Mouse (Mus musculus): ENCODE measurements at regions not wholly inside any gene's neighbourhood (a gene's known extent, or its start where the extent isn't known, plus 50 kb on each side); places are given as distances from the start of the nearest gene placed in this dataset.

DNA sequence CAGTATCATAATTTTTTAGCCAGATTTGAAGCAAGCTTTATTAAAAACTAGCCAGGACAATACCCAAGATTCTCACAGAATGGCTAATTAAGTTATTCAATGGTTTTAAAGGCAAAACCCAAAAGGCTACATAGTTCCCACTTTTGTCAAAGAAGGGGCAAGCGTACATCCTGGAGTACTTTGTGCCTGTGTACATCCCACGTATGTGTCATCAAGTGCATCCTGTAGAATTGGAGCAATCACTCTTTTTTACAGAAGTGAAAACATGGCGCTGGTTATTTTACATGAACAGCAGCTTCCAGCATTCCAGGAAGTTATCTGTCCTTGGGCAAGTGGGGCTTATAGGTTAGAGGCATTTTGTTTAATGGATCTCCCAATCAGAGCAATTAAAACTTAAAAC, 119.0 kb upstream of the Htr2a start:
- Histone ChIP-seq H3K4me1 (replicated peaks; ENCODE audit: control insufficient read depth, insufficient read depth, low read length) (no peaks in the 10 kb centered on the region), H3K4me2 (replicated peaks; ENCODE audit: low read depth) (no peak overlapping the region), H3K36me3 (ENCODE audit: control insufficient read depth, insufficient read depth) (no peaks in the 10 kb centered on the region), H3K9ac (ENCODE audit: low read depth, low read length) (no peak overlapping the region), H3K9me3 (ENCODE audit: control insufficient read depth) (no peaks in the 10 kb centered on the region), H3K27me3 (replicated peaks; ENCODE audit: control insufficient read depth, insufficient read depth, low read length) (no peaks in the 10 kb centered on the region), H3K4me3 (ENCODE audit: low read depth, low read length) (no peak overlapping the region), H3K27ac (ENCODE audit: low read depth, low read length) (no peak overlapping the region)
- no peak for TF ChIP-seq CTCF (IDR thresholded peaks at IDR 0.05; ENCODE audit: low read depth)
- ATAC-seq = no peak
- WGBS = 86% methylated on average over 3 of the region's 3 CpGs

DNA sequence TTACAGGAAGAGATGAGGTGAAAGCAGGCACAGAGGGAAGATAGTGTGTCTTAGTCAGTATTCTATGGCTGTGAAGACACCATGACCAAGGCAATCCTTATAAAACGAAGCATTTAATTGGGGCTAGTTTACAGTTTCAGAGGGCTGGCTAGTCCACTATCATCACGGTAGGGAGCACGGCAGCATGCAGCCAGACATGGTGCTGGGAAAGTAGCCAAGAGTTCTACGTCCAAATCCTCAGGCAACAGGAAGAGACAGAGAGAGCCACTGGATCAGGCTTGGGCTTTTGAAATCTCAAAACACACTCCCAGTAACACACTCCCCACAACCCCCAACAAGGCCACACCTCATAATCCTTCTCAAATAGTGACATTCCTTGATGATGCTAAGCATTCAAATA, 113.4 kb upstream of the Htr2a start:
- H3K27me3 ChIP-seq (replicated peaks; ENCODE audit: control insufficient read depth, insufficient read depth, low read length) = no peaks in the 10 kb centered on the region
- H3K4me2 ChIP-seq (replicated peaks; ENCODE audit: low read depth) = no peak overlapping the region
- H3K27ac ChIP-seq (ENCODE audit: low read depth, low read length) = no peak overlapping the region
- H3K9me3 ChIP-seq (ENCODE audit: control insufficient read depth) = no peaks in the 10 kb centered on the region
- H3K4me3 ChIP-seq (ENCODE audit: low read depth, low read length) = no peak overlapping the region
- H3K36me3 ChIP-seq (ENCODE audit: control insufficient read depth, insufficient read depth) = no peaks in the 10 kb centered on the region
- TF ChIP-seq CTCF (IDR thresholded peaks at IDR 0.05; ENCODE audit: low read depth) = no peak
- no peak for ATAC-seq
- H3K9ac ChIP-seq (ENCODE audit: low read depth, low read length) = no peak overlapping the region
- 72% methylated on average over 4 of the region's 4 CpGs for WGBS
- no peaks in the 10 kb centered on the region for H3K4me1 ChIP-seq (replicated peaks; ENCODE audit: control insufficient read depth, insufficient read depth, low read length)

DNA sequence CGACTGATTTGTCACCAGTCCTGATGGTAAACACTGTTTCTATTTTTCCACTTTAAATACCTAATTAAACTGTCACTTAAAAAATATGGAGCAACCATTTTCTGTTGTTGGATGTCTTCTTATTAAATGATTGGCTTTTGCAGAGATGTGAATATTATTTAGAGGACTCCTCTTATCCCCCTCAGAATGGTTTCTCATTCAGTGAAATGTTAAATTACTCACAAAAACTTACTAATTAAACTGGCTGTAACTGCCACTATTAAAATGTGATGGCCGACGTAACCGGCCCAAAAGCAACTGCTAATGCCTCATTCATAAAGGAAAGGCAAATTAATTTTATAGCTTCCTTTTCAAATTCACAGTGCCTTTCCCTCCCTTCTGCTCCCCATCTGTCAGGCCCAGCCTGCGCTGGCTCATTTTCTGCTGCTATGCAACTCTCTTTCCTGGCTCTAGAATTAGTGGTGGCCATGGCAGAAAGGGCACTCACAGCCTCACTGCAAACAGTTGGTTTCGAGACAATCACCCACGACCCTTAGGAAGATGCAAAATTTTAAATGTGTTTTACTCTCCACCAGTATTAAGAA, 111.2 kb upstream of the Htr2a start:
- 88% methylated on average over 7 of the region's 7 CpGs for WGBS
- H3K9ac ChIP-seq (ENCODE audit: low read depth, low read length) = no peak overlapping the region
- ATAC-seq = no peak
- H3K36me3 ChIP-seq (ENCODE audit: control insufficient read depth, insufficient read depth) = no peaks in the 10 kb centered on the region
- no peak overlapping the region for H3K4me3 ChIP-seq (ENCODE audit: low read depth, low read length)
- no peaks in the 10 kb centered on the region for H3K27me3 ChIP-seq (replicated peaks; ENCODE audit: control insufficient read depth, insufficient read depth, low read length)
- H3K9me3 ChIP-seq (ENCODE audit: control insufficient read depth) = no peaks in the 10 kb centered on the region
- no peaks in the 10 kb centered on the region for H3K4me1 ChIP-seq (replicated peaks; ENCODE audit: control insufficient read depth, insufficient read depth, low read length)
- no peak overlapping the region for H3K27ac ChIP-seq (ENCODE audit: low read depth, low read length)
- no peak for TF ChIP-seq CTCF (IDR thresholded peaks at IDR 0.05; ENCODE audit: low read depth)
- H3K4me2 ChIP-seq (replicated peaks; ENCODE audit: low read depth) = no peak overlapping the region

DNA sequence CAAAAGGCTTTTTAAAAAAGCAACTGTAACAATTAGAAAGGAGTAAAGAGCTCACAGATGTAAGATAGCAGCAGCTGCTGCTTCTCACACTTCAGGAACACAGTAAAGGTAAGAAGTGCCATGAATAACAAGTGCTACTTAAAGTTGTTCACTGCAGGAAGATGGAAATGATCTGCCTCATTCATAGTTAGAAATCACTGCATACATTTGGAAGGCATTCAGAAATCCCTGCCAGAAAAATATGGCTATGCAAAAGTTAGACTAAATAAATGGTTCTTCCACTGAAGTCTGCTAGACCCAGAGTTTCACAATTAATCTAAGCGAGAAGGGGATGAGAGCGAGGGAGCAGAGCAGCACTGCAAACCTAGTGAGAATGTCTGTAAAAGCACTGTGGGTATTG, 102.5 kb upstream of the Htr2a start:
- no peaks in the 10 kb centered on the region for H3K4me1 ChIP-seq (replicated peaks; ENCODE audit: control insufficient read depth, insufficient read depth, low read length)
- 62% methylated on average over 2 of the region's 2 CpGs for WGBS
- H3K36me3 ChIP-seq (ENCODE audit: control insufficient read depth, insufficient read depth) = no peaks in the 10 kb centered on the region
- ATAC-seq = no peak
- H3K9ac ChIP-seq (ENCODE audit: low read depth, low read length) = no peak overlapping the region
- no peak for TF ChIP-seq CTCF (IDR thresholded peaks at IDR 0.05; ENCODE audit: low read depth)
- H3K27me3 ChIP-seq (replicated peaks; ENCODE audit: control insufficient read depth, insufficient read depth, low read length) = no peaks in the 10 kb centered on the region
- no peak overlapping the region for H3K4me2 ChIP-seq (replicated peaks; ENCODE audit: low read depth)
- no peak overlapping the region for H3K27ac ChIP-seq (ENCODE audit: low read depth, low read length)
- H3K9me3 ChIP-seq (ENCODE audit: control insufficient read depth) = no peaks in the 10 kb centered on the region
- no peak overlapping the region for H3K4me3 ChIP-seq (ENCODE audit: low read depth, low read length)

DNA sequence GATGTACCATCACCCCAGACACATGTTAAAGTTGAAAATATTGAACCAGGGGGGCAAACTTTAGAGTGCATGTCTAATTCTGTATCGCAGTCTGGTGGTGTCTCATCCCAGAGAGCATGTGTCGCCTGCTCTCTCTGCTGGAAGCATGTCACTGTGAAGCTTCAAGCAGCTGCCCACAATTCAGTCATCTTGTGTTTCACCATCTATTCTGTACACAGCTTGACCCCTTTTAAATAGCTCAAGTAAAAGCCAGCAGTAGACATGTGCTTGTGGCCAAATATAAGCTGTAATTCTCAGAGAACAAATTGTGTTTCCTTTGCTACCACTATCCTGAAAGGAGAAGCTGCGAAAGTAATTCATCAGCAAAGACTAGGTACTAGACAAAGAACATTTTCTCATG, 96.6 kb upstream of the Htr2a start:
- H3K9ac ChIP-seq (ENCODE audit: low read depth, low read length) = no peak overlapping the region
- 91% methylated on average over 3 of the region's 3 CpGs for WGBS
- no peak for ATAC-seq
- no peak overlapping the region for H3K27ac ChIP-seq (ENCODE audit: low read depth, low read length)
- no peak overlapping the region for H3K4me2 ChIP-seq (replicated peaks; ENCODE audit: low read depth)
- TF ChIP-seq CTCF (IDR thresholded peaks at IDR 0.05; ENCODE audit: low read depth) = no peak
- H3K4me3 ChIP-seq (ENCODE audit: low read depth, low read length) = no peak overlapping the region
- no peaks in the 10 kb centered on the region for H3K4me1 ChIP-seq (replicated peaks; ENCODE audit: control insufficient read depth, insufficient read depth, low read length)
- no peaks in the 10 kb centered on the region for H3K36me3 ChIP-seq (ENCODE audit: control insufficient read depth, insufficient read depth)
- no peaks in the 10 kb centered on the region for H3K9me3 ChIP-seq (ENCODE audit: control insufficient read depth)
- no peaks in the 10 kb centered on the region for H3K27me3 ChIP-seq (replicated peaks; ENCODE audit: control insufficient read depth, insufficient read depth, low read length)

DNA sequence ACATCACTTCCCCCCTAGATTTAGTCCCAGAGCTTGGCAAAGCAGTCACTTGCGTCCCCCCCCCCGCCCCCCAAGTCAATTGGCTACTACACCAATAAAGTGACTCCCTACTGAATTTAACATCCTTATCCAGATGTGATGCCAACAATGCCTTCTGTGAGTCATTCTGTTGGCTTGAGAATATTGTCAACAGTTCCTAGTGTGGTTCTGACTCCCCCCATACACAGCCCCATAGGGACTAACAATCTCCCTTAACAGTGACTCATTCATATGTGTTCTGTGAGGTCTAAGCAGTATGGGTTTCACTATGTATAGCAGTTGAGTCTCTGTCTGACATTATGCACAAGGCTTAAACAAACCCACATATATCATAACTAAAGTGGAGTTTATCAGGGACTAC, 89.5 kb upstream of the Htr2a start:
- Histone ChIP-seq H3K9me3 (ENCODE audit: control insufficient read depth) (no peaks in the 10 kb centered on the region), H3K27ac (ENCODE audit: low read depth, low read length) (no peak overlapping the region)
- 95% methylated on average over 2 of the region's 2 CpGs for WGBS

DNA sequence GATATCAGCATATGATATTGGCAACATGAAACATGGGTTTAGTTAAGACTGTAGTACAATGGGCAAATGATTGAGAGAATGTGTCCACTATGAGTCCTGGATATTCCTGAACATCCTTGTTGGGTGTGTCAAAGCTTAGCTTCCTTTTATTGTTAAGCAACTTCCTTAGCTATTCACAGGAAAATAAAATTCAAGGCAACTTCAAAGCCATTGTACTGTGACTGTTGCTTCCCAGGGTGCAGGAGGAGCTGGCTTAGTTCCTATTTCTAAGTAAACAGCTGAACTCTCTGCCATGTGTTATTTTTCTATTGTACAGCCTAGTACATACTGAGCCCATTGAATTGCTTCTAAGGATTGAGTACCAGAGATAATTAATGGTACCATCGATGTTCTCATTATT, 87.0 kb upstream of the Htr2a start:
- Histone ChIP-seq H3K27ac (ENCODE audit: low read depth, low read length) (no peak overlapping the region), H3K27me3 (replicated peaks; ENCODE audit: control insufficient read depth, insufficient read depth, low read length) (no peaks in the 10 kb centered on the region), H3K4me2 (replicated peaks; ENCODE audit: low read depth) (no peak overlapping the region), H3K36me3 (ENCODE audit: control insufficient read depth, insufficient read depth) (no peaks in the 10 kb centered on the region), H3K9me3 (ENCODE audit: control insufficient read depth) (no peaks in the 10 kb centered on the region), H3K9ac (ENCODE audit: low read depth, low read length) (no peak overlapping the region), H3K4me3 (ENCODE audit: low read depth, low read length) (no peak overlapping the region), H3K4me1 (replicated peaks; ENCODE audit: control insufficient read depth, insufficient read depth, low read length) (no peaks in the 10 kb centered on the region)
- ATAC-seq = no peak
- 67% methylated on average over 1 of the region's 1 CpGs for WGBS
- no peak for TF ChIP-seq CTCF (IDR thresholded peaks at IDR 0.05; ENCODE audit: low read depth)

More for the DNA sequence above, 89.5 kb upstream of the Htr2a start:
- Histone ChIP-seq H3K4me1 (replicated peaks; ENCODE audit: control insufficient read depth, insufficient read depth, low read length) (no peaks in the 10 kb centered on the region), H3K36me3 (ENCODE audit: control insufficient read depth, insufficient read depth) (no peaks in the 10 kb centered on the region), H3K4me3 (ENCODE audit: low read depth, low read length) (no peak overlapping the region), H3K27me3 (replicated peaks; ENCODE audit: control insufficient read depth, insufficient read depth, low read length) (no peaks in the 10 kb centered on the region), H3K9ac (ENCODE audit: low read depth, low read length) (no peak overlapping the region), H3K4me2 (replicated peaks; ENCODE audit: low read depth) (no peak overlapping the region)
- TF ChIP-seq CTCF (IDR thresholded peaks at IDR 0.05; ENCODE audit: low read depth) = no peak
- no peak for ATAC-seq
